Mouse (Mus musculus) liver, embryonic 13.5 days (tissue): ENCODE measurements around the gene Asprv1. TPM values are rescaled to one million over a fixed set of nuclear protein-coding genes. Genes with fewer than 3 reads are reported as not detected.

Experiments
- ATAC-seq: fragments of 200-750 bp; cut with Nextera tagmentation; 2 replicates; pipeline ENCODE4 v1.8.0; 2017; ENCODE audit warnings: low read depth, mild to moderate bottlenecking, moderate number of reproducible peaks, moderate library complexity
- DNase-seq: peaks from one replicate; pipeline ENCODE4 v3.0.0; 2022
- H3K27ac ChIP-seq: fragments of 300-500 bp; sonication (generic); 2 replicates; pipeline ENCODE4 v1.5.1; 2015; ENCODE audit warnings: moderate library complexity, mild to moderate bottlenecking, inconsistent platforms
- H3K27me3 ChIP-seq: fragments of 300-500 bp; sonication (generic); 2 replicates; pipeline ENCODE4 v1.6.1; 2015; ENCODE audit warnings: mild to moderate bottlenecking, inconsistent platforms
- H3K36me3 ChIP-seq: fragments of 300-500 bp; sonication (generic); 2 replicates; pipeline ENCODE4 v1.6.1; 2015; ENCODE audit warnings: mild to moderate bottlenecking, inconsistent platforms
- H3K4me1 ChIP-seq: fragments of 300-500 bp; sonication (generic); replicated peaks from 2 replicates; pipeline ENCODE4 v1.6.1; 2015; ENCODE audit warnings: inconsistent platforms
- H3K4me2 ChIP-seq: fragments of 300-500 bp; sonication (generic); 2 replicates; pipeline ENCODE4 v1.6.1; 2015; ENCODE audit warnings: inconsistent platforms, mild to moderate bottlenecking, moderate library complexity
- H3K4me3 ChIP-seq: fragments of 300-500 bp; sonication (generic); replicated peaks from 2 replicates; pipeline ENCODE4 v1.5.1; 2015; ENCODE audit warnings: mild to moderate bottlenecking, inconsistent platforms
- H3K9ac ChIP-seq: fragments of 300-500 bp; sonication (generic); 2 replicates; pipeline ENCODE4 v1.6.1; 2015; ENCODE audit warnings: mild to moderate bottlenecking, inconsistent platforms
- H3K9me3 ChIP-seq: fragments of 300-500 bp; sonication (generic); replicated peaks from 2 replicates; pipeline ENCODE4 v1.6.1; 2016; ENCODE audit warnings: inconsistent platforms
- WGBS: fragments of 180-500 bp; shearing (Covaris S2); methylation state at CpG from one replicate; pipeline ENCODE4 v1.1.7; 2015; ENCODE audit not compliant: insufficient replicate concordance; 5-methylcytosine and 5-hydroxymethylcytosine counted together
- polyA plus RNA-seq: library from polyadenylated mRNA; unstranded; fragments of >200 nt; fragmentation: Nextera tagmentation; extraction: Ambion mirVana; gene quantifications from 2 replicates; pipeline ENCODE4 v1.2.1, GENCODE M21; 2015

The Asprv1 gene
- polyA plus RNA-seq, 1 experiment from 2014 or later, result 0.29 TPM

DNA sequence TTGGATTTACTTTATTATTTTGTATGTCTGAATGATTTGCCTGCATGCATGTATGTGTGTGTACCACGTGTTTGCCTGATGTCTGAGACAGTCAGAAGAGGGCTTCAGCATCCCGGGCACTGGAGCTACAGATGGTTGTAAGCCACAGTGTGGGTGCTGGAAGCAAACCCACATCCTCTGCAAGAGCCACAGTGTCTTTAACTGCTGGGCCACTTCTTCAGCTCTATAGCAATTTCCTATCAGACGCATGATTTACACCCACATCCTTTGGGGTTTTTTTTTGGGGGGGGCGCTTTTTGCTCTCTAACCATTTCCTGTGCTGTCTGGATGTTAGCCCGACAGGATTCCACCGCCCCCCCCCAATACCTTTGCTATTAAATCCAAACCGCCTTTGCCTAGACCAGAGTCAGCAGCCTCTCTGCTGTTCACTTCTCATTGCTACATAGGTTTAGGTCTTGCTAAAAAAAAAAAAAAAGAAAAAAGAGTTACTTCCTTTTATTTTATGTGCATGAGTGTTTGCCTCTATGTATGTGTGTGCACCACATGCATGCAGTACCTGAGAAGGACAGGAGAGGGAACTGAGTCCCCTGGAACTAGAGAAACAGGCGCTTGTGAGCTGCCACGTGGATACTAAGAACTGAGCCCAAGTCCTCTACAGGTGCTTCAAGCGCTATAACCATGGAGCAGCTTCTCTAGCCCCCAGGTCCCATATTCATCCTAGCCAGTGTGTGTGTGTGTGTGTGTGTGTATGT is 34.6 kb upstream of the Asprv1 start:
- no peaks in the 10 kb centered on the region for H3K9me3 ChIP-seq
- H3K4me3 ChIP-seq, result no peak overlapping the region
- H3K4me2 ChIP-seq, result no peak overlapping the region
- DNase-seq (no peak), ATAC-seq (no peak)
- peaks cover 12% of the 10 kb centered on the region; the same call in 1 of the 2 replicates for H3K27me3 ChIP-seq
- WGBS, result 45% methylated on average over 10 of the region's 10 CpGs
- no peak overlapping the region for H3K27ac ChIP-seq
- no peaks in the 10 kb centered on the region for H3K36me3 ChIP-seq
- H3K9ac ChIP-seq, result no peak overlapping the region
- peaks cover 27% of the 10 kb centered on the region for H3K4me1 ChIP-seq

DNA sequence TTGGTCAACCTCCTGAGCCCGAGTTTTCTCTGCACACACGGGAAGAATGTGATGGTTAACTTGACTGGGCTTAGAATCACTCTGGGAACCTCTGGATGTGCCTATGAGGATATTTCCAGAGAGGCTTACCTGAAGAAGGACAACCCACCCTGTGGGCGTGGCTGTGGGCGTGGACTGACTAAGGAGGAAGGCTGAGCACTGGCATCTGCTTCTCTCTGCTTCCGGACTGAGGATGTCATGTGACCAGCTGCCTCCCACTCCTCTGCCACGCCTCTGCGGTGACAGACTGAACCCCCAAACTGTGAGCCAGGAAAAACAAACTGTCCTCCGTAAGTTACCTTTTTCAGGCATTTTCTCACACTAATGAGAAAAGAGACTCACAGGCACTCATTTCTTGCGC is 33.3 kb upstream of the Asprv1 start:
- no peaks in the 10 kb centered on the region for H3K36me3 ChIP-seq
- H3K27ac ChIP-seq, result peak overlapping the region; percentile 25; the same call in 1 of the 2 replicates
- peak overlapping the region; percentile 53 for H3K9ac ChIP-seq
- H3K9me3 ChIP-seq, result no peaks in the 10 kb centered on the region
- WGBS, result 9% methylated on average over 9 of the region's 9 CpGs
- H3K4me1 ChIP-seq, result peaks cover 34% of the 10 kb centered on the region
- peak overlapping the region; percentile 44 for H3K4me3 ChIP-seq
- DNase-seq (peak; percentile 83), ATAC-seq (peak; percentile 69)
- H3K27me3 ChIP-seq, result peaks cover 12% of the 10 kb centered on the region; the same call in 1 of the 2 replicates
- peak overlapping the region; percentile 68 for H3K4me2 ChIP-seq

DNA sequence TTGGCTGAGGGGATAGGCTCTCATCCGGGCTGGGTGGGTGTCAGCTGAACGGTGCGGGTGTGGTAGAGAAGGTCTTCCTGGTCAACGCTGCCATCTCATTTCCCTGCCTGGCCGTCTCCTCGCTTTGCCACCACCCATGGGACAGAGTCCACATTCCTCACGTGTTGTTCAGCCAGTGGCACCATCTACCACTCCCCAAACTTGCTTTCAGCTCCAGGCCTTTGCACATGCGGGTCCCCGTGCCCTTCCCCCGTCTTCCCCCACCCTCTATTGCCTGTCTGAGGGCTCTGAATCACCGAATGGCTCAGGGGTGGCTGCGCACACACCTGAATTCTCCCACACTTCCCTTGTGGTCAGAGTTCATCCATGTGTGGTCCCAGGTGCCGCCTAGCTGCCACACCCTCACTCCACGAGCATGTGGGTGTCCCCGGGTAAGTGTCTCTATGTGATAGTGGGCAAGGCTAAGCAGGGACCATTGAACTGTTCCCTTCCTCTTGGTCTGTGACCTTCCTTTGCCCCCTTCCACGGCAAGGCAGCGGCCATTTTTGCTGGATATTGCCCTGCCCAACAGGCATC is 32.0 kb upstream of the Asprv1 start:
- Histone ChIP-seq H3K4me1 (peaks cover 46% of the 10 kb centered on the region), H3K9me3 (no peaks in the 10 kb centered on the region), H3K27ac (no peak overlapping the region), H3K27me3 (peaks cover 12% of the 10 kb centered on the region; the same call in 1 of the 2 replicates), H3K36me3 (no peaks in the 10 kb centered on the region), H3K9ac (no peak overlapping the region), H3K4me3 (no peak overlapping the region), H3K4me2 (no peak overlapping the region; the same call in 1 of the 2 replicates)
- WGBS, result 64% methylated on average over 17 of the region's 17 CpGs
- no peak for ATAC-seq
- no peak for DNase-seq

DNA sequence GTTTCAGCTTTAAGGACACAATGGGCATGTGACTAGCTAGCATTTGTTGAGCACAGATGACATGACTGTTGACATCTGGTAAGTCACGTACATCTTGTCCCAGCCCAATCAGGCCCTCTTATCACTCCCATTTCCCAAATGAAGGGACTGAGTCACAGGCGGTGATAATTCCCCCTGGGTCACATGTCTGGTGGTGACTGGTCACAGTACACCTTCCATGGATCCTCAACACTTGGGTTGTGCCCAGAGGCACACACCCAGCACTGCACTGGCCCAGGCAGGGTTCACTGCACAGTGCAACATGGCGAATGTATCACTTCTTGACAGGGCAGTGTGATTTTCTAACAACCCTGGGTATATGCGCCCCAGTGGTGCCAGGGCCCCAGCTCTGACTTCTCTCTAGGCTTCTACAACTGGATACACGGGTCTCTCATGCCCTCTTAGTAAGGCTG is 29.2 kb upstream of the Asprv1 start:
- ATAC-seq (peak; percentile 58), DNase-seq (no peak)
- Histone ChIP-seq H3K27me3 (peaks cover 12% of the 10 kb centered on the region; the same call in 1 of the 2 replicates), H3K9ac (no peak overlapping the region), H3K4me1 (peaks cover 51% of the 10 kb centered on the region), H3K27ac (peak overlapping the region; percentile 60), H3K36me3 (no peaks in the 10 kb centered on the region), H3K4me2 (no peak overlapping the region), H3K9me3 (no peaks in the 10 kb centered on the region), H3K4me3 (no peak overlapping the region)
- 53% methylated on average over 5 of the region's 5 CpGs for WGBS

DNA sequence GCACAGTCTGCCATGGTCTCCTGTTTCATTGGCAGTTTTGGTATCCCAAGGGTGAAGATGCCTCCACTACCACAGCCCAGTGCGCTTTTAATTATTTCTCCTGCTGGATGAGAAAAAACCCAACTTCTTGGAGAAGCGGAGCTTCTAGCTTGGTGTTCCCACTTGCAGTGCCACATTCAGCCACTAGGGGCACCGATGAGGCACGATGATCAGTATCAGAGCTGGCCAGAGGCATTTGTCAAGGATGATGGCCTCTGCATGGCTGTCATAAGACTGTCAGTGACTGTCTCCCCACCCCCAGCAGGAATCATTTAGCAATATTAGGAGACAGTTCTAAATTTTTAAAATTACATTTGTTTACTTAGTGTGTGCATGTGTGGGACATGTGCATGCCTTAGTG is 28.8 kb upstream of the Asprv1 start:
- peak; percentile 73 for DNase-seq
- no peak overlapping the region for H3K4me3 ChIP-seq
- peaks cover 50% of the 10 kb centered on the region for H3K4me1 ChIP-seq
- ATAC-seq, result peak; percentile 55
- 17% methylated on average over 4 of the region's 4 CpGs for WGBS
- no peaks in the 10 kb centered on the region for H3K9me3 ChIP-seq
- peaks cover 12% of the 10 kb centered on the region; the same call in 1 of the 2 replicates for H3K27me3 ChIP-seq
- H3K27ac ChIP-seq, result peak overlapping the region; percentile 62; the same call in 1 of the 2 replicates
- no peak overlapping the region for H3K9ac ChIP-seq
- H3K4me2 ChIP-seq, result no peak overlapping the region
- no peaks in the 10 kb centered on the region for H3K36me3 ChIP-seq

DNA sequence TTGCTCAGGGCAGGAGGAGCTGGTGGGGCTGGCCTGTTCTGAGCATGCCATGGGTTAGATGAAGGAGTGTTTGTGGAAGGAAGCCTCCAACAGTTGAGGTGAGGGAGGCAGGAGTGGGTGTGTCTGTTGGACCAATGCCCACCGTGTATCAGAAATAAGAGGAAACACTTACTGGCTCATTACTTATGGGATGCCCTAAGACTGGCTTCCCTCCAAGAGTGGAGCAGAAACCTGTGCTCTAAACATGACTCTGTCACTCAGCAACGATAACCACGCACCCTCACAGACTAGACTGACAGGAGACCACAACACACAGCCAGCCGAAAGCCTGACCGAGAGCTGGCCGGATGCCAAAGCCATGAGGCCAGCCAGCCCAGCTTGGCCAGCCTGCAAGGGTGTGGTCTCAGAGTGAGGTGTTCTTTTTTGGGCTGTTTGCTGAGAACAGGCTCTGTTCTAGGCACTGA is 28.0 kb upstream of the Asprv1 start:
- Histone ChIP-seq H3K4me1 (peaks cover 42% of the 10 kb centered on the region), H3K9ac (peak overlapping the region; percentile 34; the same call in 1 of the 2 replicates), H3K9me3 (no peaks in the 10 kb centered on the region), H3K4me3 (no peak overlapping the region), H3K27ac (peak overlapping the region; percentile 62), H3K36me3 (no peaks in the 10 kb centered on the region), H3K27me3 (peaks cover 12% of the 10 kb centered on the region; the same call in 1 of the 2 replicates), H3K4me2 (no peak overlapping the region)
- no peak for DNase-seq
- 25% methylated on average over 6 of the region's 6 CpGs for WGBS
- peak; percentile 73 for ATAC-seq

DNA sequence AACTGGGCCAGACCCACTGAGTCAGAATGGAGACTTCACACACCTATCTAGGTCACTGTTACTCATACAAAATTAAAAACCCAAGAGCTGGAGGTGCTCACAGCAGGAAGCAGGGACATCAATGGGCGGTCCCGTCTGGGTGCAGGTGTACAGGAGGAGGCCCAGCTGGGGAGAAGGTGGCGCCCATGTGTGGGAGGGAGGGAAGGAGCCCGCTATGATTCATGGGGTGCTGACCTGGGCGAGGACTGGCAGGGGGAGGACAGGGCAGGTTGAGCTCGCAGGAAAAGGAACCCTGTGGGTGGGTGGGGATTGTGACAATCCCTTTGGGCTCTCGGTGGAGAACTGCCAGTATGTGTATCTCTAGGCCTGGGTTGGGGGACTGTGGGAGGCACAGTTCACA is 22.7 kb upstream of the Asprv1 start:
- Histone ChIP-seq H3K9ac (no peak overlapping the region), H3K4me2 (no peak overlapping the region), H3K4me1 (peaks cover 41% of the 10 kb centered on the region), H3K4me3 (no peak overlapping the region), H3K9me3 (no peaks in the 10 kb centered on the region), H3K27ac (no peak overlapping the region), H3K27me3 (no peaks in the 10 kb centered on the region), H3K36me3 (no peaks in the 10 kb centered on the region)
- DNase-seq (no peak), ATAC-seq (no peak)
- 59% methylated on average over 7 of the region's 7 CpGs for whole genome bisulfite sequencing

DNA sequence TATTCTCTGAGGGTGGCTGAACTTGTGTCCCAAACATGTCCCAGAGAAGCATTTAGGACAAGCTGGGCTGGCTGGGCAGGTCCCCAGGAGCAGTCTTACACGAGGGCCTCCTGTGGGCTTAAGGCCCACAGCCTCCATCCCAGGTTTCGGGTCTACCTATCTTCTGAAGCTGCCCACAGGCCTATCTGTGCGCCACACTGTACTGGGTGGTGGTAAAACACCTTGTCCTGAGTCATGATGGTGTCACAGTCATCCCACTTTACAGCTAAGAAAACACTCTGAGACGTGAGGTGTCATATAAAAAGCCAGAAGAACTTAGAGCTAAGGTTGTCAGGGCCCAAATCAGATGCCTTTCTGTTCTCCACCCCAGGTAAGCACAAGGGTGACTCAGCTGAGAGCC is 21.7 kb upstream of the Asprv1 start:
- Histone ChIP-seq H3K4me1 (peaks cover 38% of the 10 kb centered on the region), H3K9me3 (no peaks in the 10 kb centered on the region), H3K4me3 (no peak overlapping the region), H3K27ac (peak overlapping the region; percentile 18; the same call in 1 of the 2 replicates), H3K4me2 (no peak overlapping the region), H3K27me3 (no peaks in the 10 kb centered on the region), H3K9ac (no peak overlapping the region; the same call in 1 of the 2 replicates), H3K36me3 (no peaks in the 10 kb centered on the region)
- DNase-seq, result no peak
- 60% methylated on average over 4 of the region's 4 CpGs for WGBS
- peak; percentile 67 for ATAC-seq

DNA sequence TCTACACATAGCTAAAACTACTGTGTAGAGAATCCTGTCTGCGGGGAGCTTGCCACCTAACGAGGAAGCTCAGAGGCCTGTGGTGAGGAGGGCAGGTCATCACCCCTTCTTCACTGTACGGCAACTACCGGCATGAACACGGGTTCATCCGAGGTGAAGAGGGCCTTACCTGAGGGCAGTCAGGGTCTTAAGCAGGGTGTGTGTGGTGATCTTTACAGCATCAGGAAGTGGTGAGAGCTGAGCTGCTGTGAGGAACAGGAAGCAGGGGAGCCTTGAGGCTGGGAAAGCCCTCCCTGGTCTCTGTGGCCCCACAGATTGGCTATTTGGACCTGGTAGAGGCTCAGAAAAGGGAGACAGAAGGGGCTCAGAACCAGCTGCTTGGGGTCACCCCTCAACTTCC is 20.5 kb upstream of the Asprv1 start:
- Histone ChIP-seq H3K27ac (no peak overlapping the region), H3K4me1 (peaks cover 35% of the 10 kb centered on the region), H3K27me3 (no peaks in the 10 kb centered on the region), H3K9me3 (no peaks in the 10 kb centered on the region), H3K9ac (0 out of 2 replicates have a peak overlapping the region, but pooled peaks have one; percentile 9), H3K4me2 (no peak overlapping the region), H3K4me3 (no peak overlapping the region), H3K36me3 (no peaks in the 10 kb centered on the region)
- 53% methylated on average over 6 of the region's 6 CpGs for WGBS
- DNase-seq (no peak), ATAC-seq (no peak)

DNA sequence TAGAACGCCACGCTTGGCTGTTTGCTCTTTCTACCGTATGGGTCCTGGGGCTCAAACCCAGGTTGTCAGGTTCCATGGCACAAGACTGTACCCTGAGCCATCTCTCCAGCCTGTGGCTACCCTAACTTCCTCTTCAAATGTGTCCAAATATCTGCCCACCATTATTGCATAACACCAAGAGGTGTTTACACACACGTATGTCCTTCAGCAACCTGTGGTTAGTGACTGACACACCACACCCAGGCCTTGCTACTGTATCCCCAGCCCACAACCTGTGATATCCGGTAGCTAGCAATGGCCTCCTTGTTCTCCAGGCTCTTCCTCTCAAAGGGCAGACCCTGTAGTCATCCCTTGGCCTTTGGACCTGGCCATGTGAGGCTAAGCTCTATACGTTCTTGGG is 18.7 kb upstream of the Asprv1 start:
- ATAC-seq (no peak), DNase-seq (no peak)
- no peaks in the 10 kb centered on the region for H3K36me3 ChIP-seq
- peaks cover 35% of the 10 kb centered on the region for H3K4me1 ChIP-seq
- no peaks in the 10 kb centered on the region; the same call in 1 of the 2 replicates for H3K27me3 ChIP-seq
- no peaks in the 10 kb centered on the region for H3K9me3 ChIP-seq
- no peak overlapping the region for H3K27ac ChIP-seq
- H3K9ac ChIP-seq, result no peak overlapping the region
- no peak overlapping the region for H3K4me3 ChIP-seq
- 61% methylated on average over 6 of the region's 6 CpGs for WGBS
- H3K4me2 ChIP-seq, result no peak overlapping the region

DNA sequence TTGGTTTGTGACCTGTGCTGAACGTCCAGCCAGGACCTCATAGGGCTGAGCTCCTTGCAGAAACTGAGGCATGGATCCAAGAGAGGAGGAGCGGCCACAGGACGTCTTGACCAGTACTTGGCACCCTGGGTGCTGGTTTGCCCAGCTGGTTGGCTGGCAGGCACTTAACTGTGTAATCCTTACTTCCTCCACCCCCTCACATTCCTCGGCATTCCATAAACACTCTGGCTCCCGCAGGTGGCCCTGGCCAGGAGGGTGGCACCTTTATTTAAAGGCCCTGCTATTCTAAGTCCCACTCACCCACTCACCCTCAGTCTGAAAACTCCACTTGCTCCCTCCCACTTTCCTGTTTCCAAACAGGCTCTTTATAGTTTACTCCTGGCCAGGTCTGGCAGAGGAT is 17.2 kb upstream of the Asprv1 start:
- Histone ChIP-seq H3K9me3 (no peaks in the 10 kb centered on the region), H3K4me3 (no peak overlapping the region), H3K36me3 (no peaks in the 10 kb centered on the region), H3K4me2 (no peak overlapping the region), H3K4me1 (peaks cover 30% of the 10 kb centered on the region), H3K27ac (no peak overlapping the region), H3K27me3 (no peaks in the 10 kb centered on the region; the same call in 1 of the 2 replicates), H3K9ac (no peak overlapping the region)
- 53% methylated on average over 5 of the region's 5 CpGs for WGBS
- ATAC-seq (no peak), DNase-seq (no peak)
